Mouse (Mus musculus): ENCODE measurements around the gene Slc45a1. TPM values are rescaled to one million over a fixed set of nuclear protein-coding genes. Genes with fewer than 3 reads are reported as not detected.

The Slc45a1 gene
- polyA plus RNA-seq, 1 experiment from 2014 or later = 0.30 TPM

DNA sequence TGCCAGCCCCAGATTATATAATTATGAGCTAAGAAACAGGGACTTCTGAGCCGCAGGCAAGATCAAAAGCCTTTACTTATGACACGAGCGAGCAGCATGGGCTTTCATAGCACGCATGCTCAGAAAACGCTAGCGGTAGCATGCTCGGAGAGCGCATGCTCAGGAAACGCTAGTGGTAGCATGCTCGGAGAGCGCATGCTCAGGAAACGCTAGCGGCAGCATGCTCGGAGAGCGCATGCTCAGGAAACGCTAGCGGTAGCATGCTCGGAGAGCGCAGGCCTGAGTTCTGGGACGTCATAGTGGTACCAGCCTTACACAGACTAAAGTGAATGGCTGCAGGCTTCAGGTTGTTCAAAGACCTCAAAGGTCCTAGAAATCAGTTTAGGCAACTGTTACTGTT is 26.8 kb upstream of the Slc45a1 start:
- H3K4me2 ChIP-seq = no peak overlapping the region
- 97% methylated on average over 20 of the region's 20 CpGs for WGBS

DNA sequence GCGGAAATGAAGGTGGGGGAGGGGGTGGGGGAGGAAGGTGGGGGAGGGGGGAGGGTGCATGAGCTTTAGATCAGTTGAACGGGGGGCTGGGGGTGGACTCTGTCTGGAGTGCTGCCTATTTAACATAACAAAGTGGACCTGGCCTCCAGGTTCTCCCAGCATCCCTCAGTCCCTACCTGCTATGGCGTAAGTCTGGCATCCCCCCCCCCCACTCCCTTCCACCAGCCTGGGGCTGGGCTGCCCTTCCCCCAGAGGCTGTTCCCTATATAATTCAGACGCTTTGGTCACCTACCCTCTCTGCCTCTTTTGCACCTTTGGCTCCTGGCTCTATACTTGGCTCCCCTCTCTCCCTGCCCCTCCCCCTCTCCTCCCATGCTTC is 25.9 kb upstream of the Slc45a1 start:
- Histone ChIP-seq H3K27ac (peak overlapping the region; percentile 71; the same call in 1 of the 2 replicates), H3K4me1 (peaks cover 33% of the 10 kb centered on the region), H3K36me3 (no peaks in the 10 kb centered on the region), H3K9ac (no peak overlapping the region), H3K27me3 (no peaks in the 10 kb centered on the region), H3K4me3 (replicated peaks) (no peak overlapping the region), H3K4me2 (0 out of 2 replicates have a peak overlapping the region, but pooled peaks have one; percentile 19), H3K9me3 (replicated peaks) (no peaks in the 10 kb centered on the region)
- 19% methylated on average over 3 of the region's 4 CpGs for WGBS
- ATAC-seq (replicated peaks; ENCODE audit: low FRiP score) = peak; percentile 37; the same call in 1 of the 2 replicates

More for the DNA sequence above, 26.8 kb upstream of the Slc45a1 start:
- no peak overlapping the region for H3K27ac ChIP-seq
- H3K9me3 ChIP-seq (replicated peaks) = no peaks in the 10 kb centered on the region
- H3K36me3 ChIP-seq = no peaks in the 10 kb centered on the region
- H3K9ac ChIP-seq = no peak overlapping the region
- no peak overlapping the region for H3K4me3 ChIP-seq (replicated peaks)
- H3K4me1 ChIP-seq = peaks cover 33% of the 10 kb centered on the region
- no peak for ATAC-seq (replicated peaks; ENCODE audit: low FRiP score)
- no peaks in the 10 kb centered on the region for H3K27me3 ChIP-seq

DNA sequence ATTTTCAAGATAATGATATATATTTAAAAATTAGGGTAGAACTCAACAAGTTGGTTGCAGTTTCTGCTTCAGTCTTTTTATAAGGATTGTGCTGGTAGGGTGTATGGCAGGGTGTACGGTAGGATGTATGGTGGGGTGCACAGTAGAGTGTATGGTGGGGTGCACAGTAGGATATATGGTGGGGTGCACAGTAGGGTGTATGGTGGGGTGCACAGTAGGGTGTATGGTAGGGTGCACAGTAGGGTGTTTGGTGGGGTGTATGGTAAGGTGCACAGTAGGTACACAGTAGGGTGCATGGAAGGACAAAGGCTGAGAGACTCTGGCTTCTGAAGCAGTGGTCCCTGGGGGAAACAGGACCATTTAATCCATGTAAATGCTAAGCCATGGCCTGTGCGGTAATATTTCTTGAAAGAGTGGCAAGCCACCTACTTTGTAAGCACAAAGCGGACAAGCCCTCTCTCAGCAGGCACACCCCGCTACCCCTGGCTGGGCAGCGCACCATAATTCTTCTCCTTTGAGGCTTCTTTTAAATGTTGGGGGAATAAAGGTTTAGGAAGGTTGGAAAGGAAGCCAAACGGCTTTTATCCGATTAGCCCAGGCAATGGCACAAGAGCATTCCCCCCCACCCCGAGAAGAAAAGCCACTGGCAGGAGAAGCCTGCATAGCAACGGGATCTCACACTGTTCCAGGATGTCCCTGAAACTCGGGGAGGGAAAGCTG is 25.3 kb upstream of the Slc45a1 start:
- 27% methylated on average over 9 of the region's 10 CpGs for WGBS
- Histone ChIP-seq H3K4me2 (0 out of 2 replicates have a peak overlapping the region, but pooled peaks have one; percentile 19), H3K27ac (peak overlapping the region; percentile 71; the same call in 1 of the 2 replicates), H3K9me3 (replicated peaks) (no peaks in the 10 kb centered on the region), H3K4me3 (replicated peaks) (no peak overlapping the region), H3K4me1 (peaks cover 33% of the 10 kb centered on the region), H3K9ac (no peak overlapping the region), H3K27me3 (no peaks in the 10 kb centered on the region), H3K36me3 (no peaks in the 10 kb centered on the region)
- ATAC-seq (replicated peaks; ENCODE audit: low FRiP score) = peak; percentile 41; the same call in 1 of the 2 replicates

DNA sequence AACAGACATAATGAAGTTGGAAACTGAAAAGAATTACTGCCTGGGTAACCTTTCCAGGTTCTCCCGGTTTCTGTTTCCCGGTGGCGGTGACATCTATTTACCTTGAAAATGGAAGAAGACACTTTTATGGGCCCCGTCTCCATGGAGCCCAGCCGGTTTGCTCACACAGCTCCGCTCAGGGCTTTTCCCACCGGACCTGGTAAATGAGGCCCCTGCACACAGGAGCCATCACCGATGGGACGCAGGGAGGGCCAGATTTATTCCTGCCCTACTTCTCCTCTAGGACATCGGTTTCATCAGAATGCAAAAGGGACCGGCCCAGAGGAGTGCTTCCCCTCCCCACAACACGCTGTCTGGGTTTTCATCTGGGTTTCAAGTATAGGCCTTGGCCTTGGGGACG is 24.1 kb upstream of the Slc45a1 start:
- Histone ChIP-seq H3K9ac (no peak overlapping the region), H3K4me1 (peaks cover 33% of the 10 kb centered on the region), H3K4me3 (replicated peaks) (no peak overlapping the region), H3K27me3 (no peaks in the 10 kb centered on the region), H3K36me3 (no peaks in the 10 kb centered on the region), H3K4me2 (no peak overlapping the region), H3K27ac (peak overlapping the region; percentile 70), H3K9me3 (replicated peaks) (no peaks in the 10 kb centered on the region)
- 21% methylated on average over 13 of the region's 13 CpGs for WGBS
- ATAC-seq (replicated peaks; ENCODE audit: low FRiP score) = peak; percentile 57

DNA sequence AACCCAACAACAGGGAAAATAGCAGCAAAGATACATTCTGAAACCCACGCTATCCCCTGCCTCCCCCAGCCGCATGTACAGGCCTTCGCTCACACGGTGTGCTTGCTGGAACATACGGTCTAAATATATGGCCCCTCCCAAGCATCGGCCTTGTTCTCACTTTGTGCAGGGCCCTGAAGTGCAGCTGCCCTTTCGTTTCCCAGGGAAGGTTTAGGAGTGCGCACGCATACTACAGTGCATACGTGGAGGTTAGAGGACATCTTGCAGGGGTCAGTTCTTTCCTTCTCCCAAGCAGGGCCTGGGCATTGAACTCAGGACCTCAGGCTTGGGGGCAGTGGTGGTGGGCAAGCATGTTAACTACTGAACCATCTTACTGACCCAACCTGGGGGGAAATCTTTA is 23.3 kb upstream of the Slc45a1 start:
- WGBS = 69% methylated on average over 10 of the region's 10 CpGs
- Histone ChIP-seq H3K9ac (no peak overlapping the region), H3K4me1 (peaks cover 33% of the 10 kb centered on the region), H3K27me3 (no peaks in the 10 kb centered on the region), H3K27ac (peak overlapping the region; percentile 70), H3K9me3 (replicated peaks) (no peaks in the 10 kb centered on the region), H3K36me3 (no peaks in the 10 kb centered on the region), H3K4me2 (no peak overlapping the region), H3K4me3 (replicated peaks) (no peak overlapping the region)
- no peak for ATAC-seq (replicated peaks; ENCODE audit: low FRiP score)

DNA sequence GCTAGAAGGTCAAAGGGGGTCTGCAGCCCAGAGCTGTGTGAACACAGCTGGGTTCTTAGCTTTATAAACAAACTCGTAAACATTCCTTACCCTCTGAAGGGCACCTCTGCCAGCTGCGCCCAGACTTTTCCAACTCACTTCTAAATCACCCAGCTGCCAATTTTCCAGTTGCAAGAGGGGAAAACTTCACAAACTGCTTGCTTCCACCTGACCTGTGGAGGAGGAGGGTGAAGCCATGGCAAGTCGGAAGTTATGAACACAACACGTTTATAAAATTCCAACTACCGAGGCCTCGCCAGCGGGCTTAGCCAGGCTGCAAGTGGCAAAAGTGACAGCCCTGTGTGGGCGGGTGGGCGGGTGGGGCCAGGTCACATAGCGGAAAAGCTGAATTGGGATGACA is 13.8 kb upstream of the Slc45a1 start:
- ATAC-seq (replicated peaks; ENCODE audit: low FRiP score) = no peak

DNA sequence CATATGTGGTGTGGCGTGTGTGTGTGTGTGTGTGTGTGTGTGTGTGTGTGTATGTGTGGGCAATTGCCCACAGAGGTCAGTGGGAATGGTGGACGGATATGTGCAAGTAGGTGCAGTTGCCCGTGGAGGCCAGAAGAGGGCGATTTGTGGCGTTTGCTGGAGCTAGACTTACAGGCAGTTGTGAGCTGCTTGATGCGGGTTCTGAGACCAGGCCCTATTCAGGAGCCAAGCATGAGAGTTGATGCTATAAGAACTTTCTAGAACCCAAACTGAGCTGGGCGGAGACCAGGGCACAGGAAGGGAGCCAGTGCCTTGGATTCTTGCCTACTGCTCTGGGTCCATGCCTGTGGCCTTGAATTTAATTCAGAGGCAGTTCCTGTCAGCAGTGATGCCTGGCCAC is 12.8 kb upstream of the Slc45a1 start:
- Histone ChIP-seq H3K27me3 (no peaks in the 10 kb centered on the region), H3K4me2 (no peak overlapping the region), H3K36me3 (no peaks in the 10 kb centered on the region), H3K4me3 (replicated peaks) (no peak overlapping the region), H3K9ac (no peak overlapping the region), H3K9me3 (replicated peaks) (no peaks in the 10 kb centered on the region), H3K4me1 (peaks cover 24% of the 10 kb centered on the region), H3K27ac (no peak overlapping the region)
- no peak for ATAC-seq (replicated peaks; ENCODE audit: low FRiP score)
- 82% methylated on average over 7 of the region's 7 CpGs for WGBS

More for the DNA sequence above, 13.8 kb upstream of the Slc45a1 start:
- Histone ChIP-seq H3K9ac (no peak overlapping the region), H3K27ac (no peak overlapping the region), H3K4me2 (no peak overlapping the region), H3K4me3 (replicated peaks) (no peak overlapping the region), H3K9me3 (replicated peaks) (no peaks in the 10 kb centered on the region), H3K36me3 (no peaks in the 10 kb centered on the region), H3K4me1 (peaks cover 19% of the 10 kb centered on the region), H3K27me3 (no peaks in the 10 kb centered on the region)
- WGBS = 58% methylated on average over 10 of the region's 10 CpGs

DNA sequence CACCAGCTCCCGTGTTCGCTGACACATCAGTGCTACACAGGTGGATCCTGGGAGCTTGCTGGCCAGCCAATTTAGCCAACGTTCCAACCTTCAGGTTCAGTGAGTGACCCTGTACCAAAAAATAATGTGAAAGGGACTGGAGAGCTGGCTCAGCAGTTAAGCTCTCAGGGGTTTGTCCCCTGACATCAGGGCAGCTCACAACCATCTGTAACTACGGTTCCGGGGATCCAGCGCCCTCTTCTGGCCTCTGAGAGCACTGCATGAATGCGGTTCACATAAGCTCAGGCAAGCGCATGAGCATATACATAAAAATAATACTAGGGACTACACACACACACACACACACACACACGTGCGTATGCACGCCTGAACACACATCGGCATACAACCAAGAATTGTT is 11.2 kb upstream of the Slc45a1 start:
- H3K4me1 ChIP-seq = peaks cover 24% of the 10 kb centered on the region
- WGBS = 64% methylated on average over 12 of the region's 12 CpGs
- no peak overlapping the region for H3K4me3 ChIP-seq (replicated peaks)
- ATAC-seq (replicated peaks; ENCODE audit: low FRiP score) = no peak
- no peak overlapping the region for H3K27ac ChIP-seq
- no peak overlapping the region for H3K9ac ChIP-seq
- no peaks in the 10 kb centered on the region for H3K36me3 ChIP-seq
- H3K27me3 ChIP-seq = no peaks in the 10 kb centered on the region
- H3K4me2 ChIP-seq = no peak overlapping the region
- no peaks in the 10 kb centered on the region for H3K9me3 ChIP-seq (replicated peaks)

DNA sequence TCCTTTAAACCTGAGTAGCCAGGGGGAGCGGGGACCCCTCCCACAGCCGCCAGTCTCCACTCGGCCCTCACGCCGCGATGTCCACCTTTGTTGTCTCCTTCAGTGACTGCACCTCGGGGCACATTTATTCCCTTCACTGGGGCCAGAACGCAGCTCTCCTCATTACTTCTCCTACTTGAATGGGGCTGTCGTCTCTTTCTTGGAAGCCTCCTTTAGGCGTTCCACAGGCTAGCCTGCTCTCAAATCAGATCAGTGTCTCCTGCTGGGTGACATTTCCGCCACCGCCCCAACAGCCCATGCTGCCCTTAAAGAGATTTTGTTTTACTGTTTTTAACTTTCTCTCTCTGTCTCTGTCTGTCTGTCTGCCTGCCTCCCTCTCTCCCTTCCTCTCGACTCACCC is 9.9 kb upstream of the Slc45a1 start:
- WGBS = 6% methylated on average over 13 of the region's 13 CpGs
- ATAC-seq (replicated peaks; ENCODE audit: low FRiP score) = no peak; the same call in 1 of the 2 replicates
- H3K27me3 ChIP-seq = no peaks in the 10 kb centered on the region
- peaks cover 24% of the 10 kb centered on the region for H3K4me1 ChIP-seq
- H3K36me3 ChIP-seq = no peaks in the 10 kb centered on the region
- H3K9me3 ChIP-seq (replicated peaks) = no peaks in the 10 kb centered on the region
- H3K9ac ChIP-seq = no peak overlapping the region
- 0 out of 2 replicates have a peak overlapping the region, but pooled peaks have one; percentile 15 for H3K27ac ChIP-seq
- H3K4me3 ChIP-seq (replicated peaks) = peak overlapping the region; percentile 19
- H3K4me2 ChIP-seq = peak overlapping the region; percentile 57

DNA sequence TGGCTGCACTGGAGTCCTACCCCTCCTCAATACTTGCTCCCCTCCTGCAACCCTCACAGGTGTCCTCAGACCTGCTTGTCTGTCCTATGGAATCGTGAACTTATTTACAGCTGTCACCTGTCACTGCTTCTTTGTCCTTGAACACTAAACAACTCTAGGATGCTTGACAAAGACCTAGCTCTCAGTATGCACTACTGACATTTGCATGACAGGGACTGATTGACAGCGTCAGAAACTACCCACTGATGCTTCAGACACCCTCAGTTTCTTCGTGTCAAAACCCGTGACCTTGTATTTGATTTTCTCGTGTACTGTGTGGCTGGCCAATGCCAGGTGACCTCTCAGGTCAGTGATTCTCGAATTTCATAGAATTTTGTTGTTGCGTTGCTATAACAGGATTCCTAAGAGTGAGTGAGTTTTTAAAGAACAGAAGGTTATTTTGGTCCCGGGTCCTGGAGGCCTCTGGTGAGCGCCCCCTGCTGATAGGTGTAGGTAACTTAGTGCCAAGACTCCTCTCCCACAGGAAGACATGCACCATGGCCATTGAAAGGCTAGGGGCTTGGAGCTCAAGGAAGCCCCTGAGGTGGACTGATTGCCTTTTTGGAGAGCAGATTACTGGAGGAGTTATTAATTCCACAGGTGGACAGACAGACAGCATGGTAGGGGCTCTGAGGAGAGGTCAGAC is 8.1 kb upstream of the Slc45a1 start:
- Histone ChIP-seq H3K4me1 (peaks cover 25% of the 10 kb centered on the region), H3K9me3 (replicated peaks) (peaks cover 5% of the 10 kb centered on the region; the same call in 1 of the 2 replicates), H3K9ac (no peak overlapping the region), H3K27ac (no peak overlapping the region), H3K4me2 (no peak overlapping the region), H3K27me3 (0 out of 2 replicates have a peak, but pooled peaks cover 3% of the 10 kb centered on the region), H3K4me3 (replicated peaks) (no peak overlapping the region), H3K36me3 (no peaks in the 10 kb centered on the region)
- WGBS = 74% methylated on average over 9 of the region's 9 CpGs
- no peak for ATAC-seq (replicated peaks; ENCODE audit: low FRiP score)

DNA sequence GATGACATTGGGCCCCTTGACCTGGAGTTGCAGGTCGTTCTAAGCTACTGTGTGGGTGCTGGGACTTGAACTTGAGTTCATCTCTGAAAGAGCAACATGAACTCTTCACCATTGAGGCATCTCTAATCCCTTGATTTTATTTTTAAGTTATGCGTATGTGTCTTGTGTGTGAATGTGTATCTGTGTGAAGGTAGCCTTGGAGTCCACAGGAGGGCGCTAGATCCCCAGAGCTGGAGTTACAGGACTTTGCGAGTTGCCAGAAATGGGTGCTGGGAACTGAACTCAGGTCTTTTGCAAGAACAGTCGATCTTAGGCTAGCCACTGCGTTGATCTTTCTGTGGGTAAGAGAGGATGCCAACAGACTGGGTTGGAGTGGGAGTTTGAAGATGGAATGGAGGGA is 4.5 kb upstream of the Slc45a1 start:
- ATAC-seq (replicated peaks; ENCODE audit: low FRiP score) = no peak

DNA sequence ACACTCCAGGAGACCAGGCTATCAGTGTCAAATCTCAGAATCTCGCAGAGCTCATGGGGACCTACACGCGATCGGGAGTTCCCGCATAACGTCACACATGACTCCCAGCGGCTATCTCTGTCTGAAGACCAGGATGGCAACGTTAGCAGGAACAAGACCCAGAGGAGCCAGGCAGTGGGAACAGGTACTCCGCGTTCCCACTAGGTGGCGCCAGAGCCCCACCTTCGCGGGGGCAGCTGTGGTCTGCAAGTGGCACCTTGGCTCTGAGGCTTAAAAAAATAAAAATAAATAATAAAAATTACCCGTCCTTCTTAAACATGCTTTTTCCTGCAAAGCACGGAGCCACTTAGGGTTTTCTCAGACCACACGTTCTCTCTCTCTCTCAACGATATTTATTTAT is 4.0 kb upstream of the Slc45a1 start:
- ATAC-seq (replicated peaks; ENCODE audit: low FRiP score) = peak; percentile 83
- WGBS = 4% methylated on average over 17 of the region's 17 CpGs
- peak overlapping the region; percentile 43 for H3K4me2 ChIP-seq

More for the DNA sequence above, 4.5 kb upstream of the Slc45a1 start:
- H3K36me3 ChIP-seq = no peaks in the 10 kb centered on the region
- H3K4me3 ChIP-seq (replicated peaks) = no peak overlapping the region
- peaks cover 5% of the 10 kb centered on the region; the same call in 1 of the 2 replicates for H3K9me3 ChIP-seq (replicated peaks)
- WGBS = 84% methylated on average over 6 of the region's 6 CpGs
- H3K27ac ChIP-seq = no peak overlapping the region
- peaks cover 22% of the 10 kb centered on the region for H3K4me1 ChIP-seq
- peaks cover 28% of the 10 kb centered on the region for H3K27me3 ChIP-seq
- H3K9ac ChIP-seq = no peak overlapping the region
- no peak overlapping the region for H3K4me2 ChIP-seq

More for the DNA sequence above, 4.0 kb upstream of the Slc45a1 start:
- 0 out of 2 replicates have a peak overlapping the region, but pooled peaks have one; percentile 10 for H3K4me3 ChIP-seq (replicated peaks)
- H3K4me1 ChIP-seq = peaks cover 17% of the 10 kb centered on the region
- H3K27me3 ChIP-seq = peaks cover 33% of the 10 kb centered on the region
- peaks cover 5% of the 10 kb centered on the region; the same call in 1 of the 2 replicates for H3K9me3 ChIP-seq (replicated peaks)
- no peaks in the 10 kb centered on the region for H3K36me3 ChIP-seq
- H3K27ac ChIP-seq = no peak overlapping the region
- 0 out of 2 replicates have a peak overlapping the region, but pooled peaks have one; percentile 4 for H3K9ac ChIP-seq

Measured in kidney, embryonic 15.5 days (tissue).